Mouse (Mus musculus) ES-E14 (cell line): ENCODE measurements around the gene Phospho1.
A peak's percentile ranks its signal among the peaks of the same experiment; 100 is the strongest.

Experiments
- CHD2 ChIP-seq: IDR thresholded peaks from 2 replicates; pipeline ENCODE4 v1.6.1; 2014; ENCODE audit warnings: mild to moderate bottlenecking, low read depth, low read length, inconsistent platforms
- HCFC1 ChIP-seq: IDR thresholded peaks from 2 replicates; pipeline ENCODE4 v1.6.1; 2012; ENCODE audit warnings: low read length, inconsistent platforms, borderline replicate concordance; ENCODE audit not compliant: insufficient read depth
- MAFK ChIP-seq: IDR thresholded peaks from 2 replicates; pipeline ENCODE4 v1.6.1; 2014; ENCODE audit warnings: mild to moderate bottlenecking, low read depth, low read length, inconsistent platforms; ENCODE audit not compliant: insufficient read depth
- ZC3H11A ChIP-seq: IDR thresholded peaks from 2 replicates; pipeline ENCODE4 v1.6.1; 2012; ENCODE audit warnings: low read depth, mild to moderate bottlenecking, inconsistent platforms, low read length, borderline replicate concordance
- ZNF384 ChIP-seq: IDR thresholded peaks from 2 replicates; pipeline ENCODE4 v1.6.1; 2012; ENCODE audit warnings: low read depth, low read length, inconsistent platforms

GRCm38 (mm10) chr11:95857306-95857705 lies 33.0 kb downstream of the Phospho1 start:
- TF ChIP-seq MAFK: no peak
- no peak for TF ChIP-seq CHD2
- no peak for TF ChIP-seq ZC3H11A
- no peak for TF ChIP-seq ZNF384
- peak; percentile 89 for TF ChIP-seq HCFC1
